Mouse (Mus musculus) C2C12 (cell line): ENCODE measurements around the gene Asic2.

Experiments
- CTCF ChIP-seq: IDR thresholded peaks from one replicate; pipeline ENCODE4 v1.5.1; 2011; ENCODE audit not compliant: control insufficient read depth, insufficient read depth, insufficient read length
- MYOG ChIP-seq: IDR thresholded peaks from one replicate; pipeline ENCODE4 v1.6.1; 2011; ENCODE audit not compliant: control insufficient read depth, insufficient read length; ENCODE audit errors: extremely low read depth
- USF1 ChIP-seq: IDR thresholded peaks from one replicate; pipeline ENCODE4 v1.6.1; 2011; ENCODE audit warnings: low read depth, mild to moderate bottlenecking, control low read depth, moderate library complexity

DNA sequence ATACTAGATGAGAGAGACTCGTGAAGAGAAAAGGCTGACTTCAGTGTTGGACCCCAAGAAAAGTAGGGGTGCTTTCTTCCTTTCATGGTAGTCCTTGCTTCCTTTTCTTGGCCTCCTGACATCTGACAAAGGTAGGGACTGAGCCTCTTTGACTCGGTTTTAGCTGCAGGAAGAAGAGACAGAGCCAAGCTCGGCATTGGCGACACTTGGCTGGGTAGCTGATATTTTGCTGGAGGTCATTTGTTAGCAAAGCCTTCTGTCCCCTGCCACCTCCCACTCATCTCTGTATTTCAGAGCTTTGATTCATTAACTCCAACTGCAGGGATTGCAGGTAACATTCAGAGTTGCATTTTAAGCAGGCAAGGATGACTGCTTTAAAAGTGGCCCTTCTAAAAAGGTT lies 762.8 kb downstream of the Asic2 start:
- TF ChIP-seq CTCF (no peak), MYOG (no peak), USF1 (no peak)
